Mouse (Mus musculus) limb, embryonic 12.5 days (tissue): ENCODE measurements around the gene Zcchc7. TPM values are rescaled to one million over a fixed set of nuclear protein-coding genes. Genes with fewer than 3 reads are reported as not detected.

Experiments
- ATAC-seq: fragments of 200-750 bp; cut with Nextera tagmentation; 2 replicates; pipeline ENCODE4 v1.8.0; 2017; ENCODE audit warnings: low read depth, moderate TSS enrichment; ENCODE audit not compliant: insufficient number of reproducible peaks, insufficient read depth, low FRiP score, low TSS enrichment
- H3K27ac ChIP-seq: fragments of 300-500 bp; sonication (generic); 2 replicates; pipeline ENCODE4 v1.5.1; 2016; ENCODE audit warnings: mild to moderate bottlenecking, moderate library complexity
- H3K27me3 ChIP-seq: fragments of 300-500 bp; sonication (generic); 2 replicates; pipeline ENCODE4 v1.6.1; 2016; ENCODE audit warnings: mild to moderate bottlenecking, moderate library complexity
- H3K36me3 ChIP-seq: fragments of 300-500 bp; sonication (generic); 2 replicates; pipeline ENCODE4 v1.6.1; 2016; ENCODE audit warnings: mild to moderate bottlenecking, moderate library complexity
- H3K4me1 ChIP-seq: fragments of 300-500 bp; sonication (generic); replicated peaks from 2 replicates; pipeline ENCODE4 v1.6.1; 2016
- H3K4me2 ChIP-seq: fragments of 300-500 bp; sonication (generic); 2 replicates; pipeline ENCODE4 v1.6.1; 2016; ENCODE audit warnings: mild to moderate bottlenecking, moderate library complexity
- H3K4me3 ChIP-seq: fragments of 300-500 bp; sonication (generic); replicated peaks from 2 replicates; pipeline ENCODE4 v1.5.1; 2016; ENCODE audit warnings: mild to moderate bottlenecking
- H3K9ac ChIP-seq: fragments of 300-500 bp; sonication (generic); replicated peaks from 2 replicates; pipeline ENCODE4 v1.6.1; 2016; ENCODE audit warnings: mild to moderate bottlenecking, moderate library complexity
- H3K9me3 ChIP-seq: fragments of 300-500 bp; sonication (generic); 2 replicates; pipeline ENCODE4 v1.6.1; 2016; ENCODE audit warnings: mild to moderate bottlenecking, moderate library complexity
- WGBS: fragments of 180-500 bp; shearing (Covaris S2); methylation state at CpG from one replicate; pipeline ENCODE4 v1.1.7; 2016; 5-methylcytosine and 5-hydroxymethylcytosine counted together
- polyA plus RNA-seq: library from polyadenylated mRNA; unstranded; fragments of >200 nt; fragmentation: Nextera tagmentation; extraction: Ambion mirVana; gene quantifications from 2 replicates; pipeline ENCODE4 v1.2.1, GENCODE M21; 2016

The Zcchc7 gene
- polyA plus RNA-seq, 1 experiment from 2014 or later, result 29.0 TPM

- 90% methylated on average over 7 of the region's 7 CpGs for WGBS
Observed at GRCm38 (mm10) chr4:44970056-44970455, 214.4 kb downstream of the Zcchc7 start.

GRCm38 (mm10) chr4:44970612-44971110 lies 215.0 kb downstream of the Zcchc7 start:
- Histone ChIP-seq H3K9me3 (no peaks in the 10 kb centered on the region), H3K9ac (no peak overlapping the region), H3K4me2 (no peak overlapping the region), H3K27me3 (no peaks in the 10 kb centered on the region; the same call in 1 of the 2 replicates), H3K4me1 (peaks cover 11% of the 10 kb centered on the region), H3K4me3 (no peak overlapping the region), H3K27ac (no peak overlapping the region), H3K36me3 (no peaks in the 10 kb centered on the region)
- WGBS, result 21% methylated on average over 10 of the region's 10 CpGs
- ATAC-seq, result no peak

More at GRCm38 (mm10) chr4:44970056-44970455, 214.4 kb downstream of the Zcchc7 start:
- Histone ChIP-seq H3K4me1 (peaks cover 11% of the 10 kb centered on the region), H3K36me3 (no peaks in the 10 kb centered on the region), H3K27ac (no peak overlapping the region), H3K4me3 (no peak overlapping the region), H3K4me2 (no peak overlapping the region), H3K27me3 (no peaks in the 10 kb centered on the region; the same call in 1 of the 2 replicates), H3K9me3 (no peaks in the 10 kb centered on the region), H3K9ac (no peak overlapping the region)
- ATAC-seq, result no peak

DNA sequence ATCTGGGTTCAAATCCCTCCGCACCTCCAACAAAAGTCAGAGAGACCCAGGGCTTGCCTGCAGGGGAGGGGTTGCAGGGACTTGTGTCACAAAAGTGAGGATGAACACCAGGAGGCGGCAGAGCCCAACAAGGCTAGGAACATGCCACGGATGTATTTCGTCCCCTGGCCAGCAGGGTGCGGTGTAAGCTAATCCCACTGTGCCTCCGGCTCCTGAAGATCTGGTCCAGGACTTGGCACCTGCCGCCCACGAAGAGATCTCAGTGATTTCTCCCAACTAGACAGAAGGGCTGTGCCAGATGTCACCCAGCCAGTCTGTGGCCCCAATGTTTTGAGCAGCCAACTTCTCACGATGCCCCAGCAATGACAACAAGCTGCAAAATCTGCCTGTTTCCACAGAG lies 217.8 kb downstream of the Zcchc7 start:
- Histone ChIP-seq H3K4me3 (no peak overlapping the region), H3K9me3 (no peaks in the 10 kb centered on the region), H3K36me3 (no peaks in the 10 kb centered on the region), H3K9ac (peak overlapping the region; percentile 40), H3K4me2 (peak overlapping the region; percentile 44), H3K4me1 (peaks cover 11% of the 10 kb centered on the region), H3K27me3 (no peaks in the 10 kb centered on the region; the same call in 1 of the 2 replicates), H3K27ac (no peak overlapping the region)
- 11% methylated on average over 9 of the region's 9 CpGs for WGBS
- no peak for ATAC-seq

DNA sequence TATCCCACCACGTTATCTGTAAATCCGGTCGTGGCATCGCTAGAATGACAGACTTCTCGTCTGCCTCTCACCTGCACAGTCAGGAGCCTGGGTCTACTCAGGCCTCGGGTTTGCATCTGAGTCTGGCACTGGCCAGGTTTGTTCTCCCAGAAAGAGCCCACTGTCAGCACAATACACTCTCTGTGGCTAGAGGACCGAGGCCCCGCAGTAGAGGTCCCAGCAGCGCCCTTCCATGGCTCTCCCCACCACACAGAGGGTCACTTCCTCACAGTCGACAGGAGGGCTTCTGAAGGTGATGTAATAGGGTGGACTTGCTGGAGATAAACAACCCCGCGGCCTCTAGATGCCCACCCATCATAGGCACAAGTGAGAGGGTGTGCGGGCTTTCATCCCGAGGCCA lies 218.2 kb downstream of the Zcchc7 start:
- Histone ChIP-seq H3K4me2 (peak overlapping the region; percentile 44), H3K9ac (peak overlapping the region; percentile 40), H3K27ac (no peak overlapping the region), H3K36me3 (no peaks in the 10 kb centered on the region), H3K27me3 (no peaks in the 10 kb centered on the region; the same call in 1 of the 2 replicates), H3K9me3 (no peaks in the 10 kb centered on the region), H3K4me3 (no peak overlapping the region), H3K4me1 (peaks cover 11% of the 10 kb centered on the region)
- no peak for ATAC-seq
- 58% methylated on average over 14 of the region's 14 CpGs for WGBS

- Histone ChIP-seq H3K9me3 (no peaks in the 10 kb centered on the region), H3K4me2 (no peak overlapping the region), H3K27me3 (no peaks in the 10 kb centered on the region; the same call in 1 of the 2 replicates), H3K4me3 (no peak overlapping the region), H3K27ac (no peak overlapping the region), H3K36me3 (no peaks in the 10 kb centered on the region), H3K9ac (no peak overlapping the region), H3K4me1 (peaks cover 11% of the 10 kb centered on the region)
- WGBS, result 78% methylated on average over 8 of the region's 8 CpGs
- ATAC-seq, result no peak
Observed at GRCm38 (mm10) chr4:44974331-44974730, 218.7 kb downstream of the Zcchc7 start.

- Histone ChIP-seq H3K4me1 (peaks cover 6% of the 10 kb centered on the region), H3K4me3 (no peak overlapping the region), H3K27ac (no peak overlapping the region), H3K9ac (no peak overlapping the region), H3K36me3 (no peaks in the 10 kb centered on the region), H3K27me3 (no peaks in the 10 kb centered on the region), H3K9me3 (no peaks in the 10 kb centered on the region), H3K4me2 (no peak overlapping the region)
- ATAC-seq, result no peak
- WGBS, result 81% methylated on average over 6 of the region's 6 CpGs
Observed at GRCm38 (mm10) chr4:44976026-44976615, 220.4 kb downstream of the Zcchc7 start.

DNA sequence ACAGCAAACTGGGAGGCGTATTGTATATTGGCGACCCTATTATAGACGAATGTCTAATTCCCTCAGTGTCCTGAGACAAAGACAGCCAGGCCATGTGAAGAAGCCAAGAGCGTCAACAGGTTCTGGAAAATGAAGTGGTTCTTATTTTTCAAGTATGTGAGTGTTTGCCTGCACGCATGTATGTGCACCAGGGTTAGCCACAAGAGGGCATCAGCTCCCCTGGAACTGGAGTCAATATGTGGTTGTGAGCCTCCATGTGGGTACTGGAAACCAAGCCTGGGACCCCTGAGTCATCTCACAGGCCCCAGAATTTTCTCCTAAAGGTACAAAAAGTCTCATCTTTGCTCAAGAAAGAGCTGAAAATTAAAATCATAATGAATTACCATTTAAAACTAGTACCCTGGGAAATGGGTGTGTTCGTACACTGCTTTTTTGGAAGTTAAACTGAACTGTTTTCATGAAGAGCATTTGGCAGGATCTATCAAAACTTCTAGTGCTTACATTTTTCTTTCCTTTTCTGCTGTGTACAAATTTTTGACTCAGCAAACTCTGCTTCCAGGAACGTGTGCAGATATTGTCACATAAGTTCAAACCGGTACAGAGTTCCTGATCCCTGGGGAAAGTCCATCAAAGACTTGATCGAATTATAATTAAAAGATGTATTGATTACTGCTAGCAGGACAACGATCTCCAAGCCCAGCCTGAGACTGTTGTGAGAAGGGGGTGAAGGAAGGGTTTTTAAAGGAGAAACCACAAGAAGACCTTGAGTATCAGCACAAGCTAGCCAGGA lies 221.4 kb downstream of the Zcchc7 start:
- no peaks in the 10 kb centered on the region for H3K27me3 ChIP-seq
- H3K4me3 ChIP-seq, result no peak overlapping the region
- H3K4me2 ChIP-seq, result no peak overlapping the region
- WGBS, result 88% methylated on average over 10 of the region's 10 CpGs
- no peak overlapping the region for H3K27ac ChIP-seq
- H3K4me1 ChIP-seq, result peaks cover 12% of the 10 kb centered on the region
- ATAC-seq, result no peak
- H3K9me3 ChIP-seq, result no peaks in the 10 kb centered on the region
- H3K9ac ChIP-seq, result no peak overlapping the region
- H3K36me3 ChIP-seq, result no peaks in the 10 kb centered on the region

DNA sequence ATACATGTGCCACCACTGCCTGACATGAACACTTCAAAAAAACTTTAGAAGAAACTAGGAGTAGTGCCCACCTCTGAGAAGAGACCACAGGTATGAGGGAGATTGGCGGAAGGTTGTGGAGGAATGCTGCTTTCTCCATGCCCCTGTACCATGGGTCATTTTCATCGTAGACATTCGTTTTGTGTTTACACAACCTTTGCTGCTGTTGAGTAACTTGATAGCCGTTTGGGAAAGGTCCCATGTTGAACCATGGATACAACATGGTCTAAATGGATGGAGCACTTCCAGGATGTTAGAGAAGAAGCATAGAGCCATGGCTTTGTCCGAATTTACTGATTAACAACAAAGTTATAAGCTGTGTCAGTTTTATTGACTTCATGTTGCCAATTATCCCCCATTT lies 222.5 kb downstream of the Zcchc7 start:
- Histone ChIP-seq H3K4me2 (no peak overlapping the region), H3K4me3 (no peak overlapping the region), H3K36me3 (no peaks in the 10 kb centered on the region), H3K9me3 (no peaks in the 10 kb centered on the region), H3K27me3 (no peaks in the 10 kb centered on the region), H3K9ac (no peak overlapping the region), H3K4me1 (peaks cover 23% of the 10 kb centered on the region), H3K27ac (no peak overlapping the region)
- 73% methylated on average over 5 of the region's 5 CpGs for WGBS
- ATAC-seq, result no peak

DNA sequence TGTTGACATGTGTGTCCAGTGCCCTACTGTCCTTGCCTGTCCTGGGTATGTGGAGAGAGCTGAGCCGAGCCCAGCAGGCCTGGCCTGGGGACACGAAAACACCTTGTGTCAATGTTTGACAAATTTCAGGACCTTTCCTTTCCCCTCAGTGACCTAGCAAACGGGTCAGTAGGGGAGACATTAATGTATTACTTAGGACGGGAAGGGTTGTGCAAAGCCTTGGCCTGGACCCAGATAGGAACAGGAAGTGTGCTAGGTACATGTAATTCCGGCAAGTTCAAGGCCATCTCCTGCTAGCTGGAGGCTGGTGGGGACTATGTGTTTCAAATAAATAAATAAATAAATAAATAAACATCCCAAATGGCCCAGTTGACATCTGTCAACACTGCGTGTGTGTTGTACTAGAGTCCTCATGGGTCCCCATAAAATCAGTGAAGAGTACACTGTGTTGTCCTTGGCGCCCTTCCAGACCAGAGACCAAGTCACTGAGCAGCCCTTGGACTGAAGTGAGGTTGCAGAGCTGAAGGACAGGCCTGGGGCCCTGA lies 224.2 kb downstream of the Zcchc7 start:
- Histone ChIP-seq H3K9ac (no peak overlapping the region), H3K9me3 (no peaks in the 10 kb centered on the region)
- WGBS, result 71% methylated on average over 7 of the region's 7 CpGs

GRCm38 (mm10) chr4:44981280-44981973 lies 225.8 kb downstream of the Zcchc7 start, which contains the start of gene Grhpr:
TSS of gene Grhpr (plus strand) at chr4:44981395.
- Histone ChIP-seq H3K36me3 (peaks cover 27% of the 10 kb centered on the region), H3K4me1 (peaks cover 24% of the 10 kb centered on the region), H3K4me2 (peak within 1 kb of the TSS; percentile 90), H3K4me3 (peak within 1 kb of the TSS; percentile 76), H3K9me3 (no peaks in the 10 kb centered on the region), H3K27me3 (no peaks in the 10 kb centered on the region), H3K9ac (peak within 1 kb of the TSS; percentile 93), H3K27ac (peak within 1 kb of the TSS; percentile 91)
- under 1% methylated on average over 40 of the region's 40 CpGs for WGBS
- peak; percentile 94 for ATAC-seq

More for the DNA sequence above, 224.2 kb downstream of the Zcchc7 start:
- Histone ChIP-seq H3K36me3 (peaks cover 12% of the 10 kb centered on the region), H3K4me3 (no peak overlapping the region), H3K27ac (no peak overlapping the region), H3K4me2 (no peak overlapping the region), H3K27me3 (no peaks in the 10 kb centered on the region), H3K4me1 (peaks cover 24% of the 10 kb centered on the region)
- no peak for ATAC-seq
